Mouse (Mus musculus) liver, embryonic 13.5 days (tissue): ENCODE measurements around the gene Nicn1. TPM values are rescaled to one million over a fixed set of nuclear protein-coding genes. Genes with fewer than 3 reads are reported as not detected.
"Not testable (repeated sequence)": the region's sequence is repeated elsewhere in the genome, so short reads cannot be mapped to it uniquely, and the experiment has no call there.

Experiments used
- ATAC-seq: fragments of 200-750 bp; cut with Nextera tagmentation; 2 replicates; pipeline ENCODE4 v1.8.0; 2017; ENCODE audit warnings: low read depth, mild to moderate bottlenecking, moderate number of reproducible peaks, moderate library complexity
- DNase-seq: peaks from one replicate; pipeline ENCODE4 v3.0.0; 2022
- H3K27ac ChIP-seq: fragments of 300-500 bp; sonication (generic); 2 replicates; pipeline ENCODE4 v1.5.1; 2015; ENCODE audit warnings: moderate library complexity, mild to moderate bottlenecking, inconsistent platforms
- H3K27me3 ChIP-seq: fragments of 300-500 bp; sonication (generic); 2 replicates; pipeline ENCODE4 v1.6.1; 2015; ENCODE audit warnings: mild to moderate bottlenecking, inconsistent platforms
- H3K36me3 ChIP-seq: fragments of 300-500 bp; sonication (generic); 2 replicates; pipeline ENCODE4 v1.6.1; 2015; ENCODE audit warnings: mild to moderate bottlenecking, inconsistent platforms
- H3K4me1 ChIP-seq: fragments of 300-500 bp; sonication (generic); replicated peaks from 2 replicates; pipeline ENCODE4 v1.6.1; 2015; ENCODE audit warnings: inconsistent platforms
- H3K4me2 ChIP-seq: fragments of 300-500 bp; sonication (generic); 2 replicates; pipeline ENCODE4 v1.6.1; 2015; ENCODE audit warnings: inconsistent platforms, mild to moderate bottlenecking, moderate library complexity
- H3K4me3 ChIP-seq: fragments of 300-500 bp; sonication (generic); replicated peaks from 2 replicates; pipeline ENCODE4 v1.5.1; 2015; ENCODE audit warnings: mild to moderate bottlenecking, inconsistent platforms
- H3K9ac ChIP-seq: fragments of 300-500 bp; sonication (generic); 2 replicates; pipeline ENCODE4 v1.6.1; 2015; ENCODE audit warnings: mild to moderate bottlenecking, inconsistent platforms
- H3K9me3 ChIP-seq: fragments of 300-500 bp; sonication (generic); replicated peaks from 2 replicates; pipeline ENCODE4 v1.6.1; 2016; ENCODE audit warnings: inconsistent platforms
- WGBS: fragments of 180-500 bp; shearing (Covaris S2); methylation state at CpG from one replicate; pipeline ENCODE4 v1.1.7; 2015; ENCODE audit not compliant: insufficient replicate concordance; 5-methylcytosine and 5-hydroxymethylcytosine counted together
- polyA plus RNA-seq: library from polyadenylated mRNA; unstranded; fragments of >200 nt; fragmentation: Nextera tagmentation; extraction: Ambion mirVana; gene quantifications from 2 replicates; pipeline ENCODE4 v1.2.1, GENCODE M21; 2015

Gene Nicn1
- polyA plus RNA-seq, 1 experiment from 2014 or later = 4.7 TPM

DNA sequence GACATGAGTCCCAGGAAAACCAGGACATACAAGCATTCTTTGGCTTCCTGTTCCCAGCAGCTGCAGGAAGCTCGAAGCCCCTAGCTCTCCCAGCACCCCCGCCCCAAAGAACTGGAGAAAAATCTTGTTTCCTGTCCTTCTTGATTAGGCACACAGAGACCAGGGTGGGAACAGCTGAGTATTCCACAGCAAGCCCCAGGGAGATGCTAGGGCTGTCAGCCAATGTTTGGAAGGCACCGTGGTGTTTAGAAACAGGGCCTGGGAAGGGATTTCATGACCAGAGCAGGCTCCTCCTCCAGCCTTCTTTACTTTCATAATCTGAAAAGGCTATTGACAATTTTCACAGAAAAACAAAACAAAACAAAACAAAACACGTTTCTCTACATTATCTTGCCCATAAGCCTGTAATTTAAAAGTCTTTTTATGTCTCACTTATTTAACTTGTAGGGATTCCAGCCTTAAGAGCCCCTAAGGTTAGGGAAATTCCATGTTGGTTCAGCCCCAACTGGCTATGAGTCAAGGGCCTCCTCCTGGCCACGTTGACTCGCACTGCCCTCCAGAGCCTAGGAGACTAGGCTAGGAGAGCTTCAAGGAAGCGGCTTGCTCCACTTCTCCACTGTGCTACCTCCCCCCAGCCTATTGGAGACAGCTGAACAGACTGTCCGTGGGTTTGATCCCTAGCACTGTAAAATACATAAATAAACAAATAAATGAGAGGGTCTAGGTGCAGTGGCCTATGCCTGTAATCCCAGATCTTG lies 10.0 kb upstream of the Nicn1 start:
- H3K4me3 ChIP-seq = no peak overlapping the region
- H3K27ac ChIP-seq = no peak overlapping the region
- no peaks in the 10 kb centered on the region for H3K9me3 ChIP-seq
- no peaks in the 10 kb centered on the region for H3K27me3 ChIP-seq
- H3K9ac ChIP-seq = no peak overlapping the region
- ATAC-seq (no peak), DNase-seq (no peak)
- WGBS = 34% methylated on average over 8 of the region's 8 CpGs
- H3K4me1 ChIP-seq = 0 out of 2 replicates have a peak, but pooled peaks cover 5% of the 10 kb centered on the region
- no peak overlapping the region for H3K4me2 ChIP-seq
- H3K36me3 ChIP-seq = no peaks in the 10 kb centered on the region

DNA sequence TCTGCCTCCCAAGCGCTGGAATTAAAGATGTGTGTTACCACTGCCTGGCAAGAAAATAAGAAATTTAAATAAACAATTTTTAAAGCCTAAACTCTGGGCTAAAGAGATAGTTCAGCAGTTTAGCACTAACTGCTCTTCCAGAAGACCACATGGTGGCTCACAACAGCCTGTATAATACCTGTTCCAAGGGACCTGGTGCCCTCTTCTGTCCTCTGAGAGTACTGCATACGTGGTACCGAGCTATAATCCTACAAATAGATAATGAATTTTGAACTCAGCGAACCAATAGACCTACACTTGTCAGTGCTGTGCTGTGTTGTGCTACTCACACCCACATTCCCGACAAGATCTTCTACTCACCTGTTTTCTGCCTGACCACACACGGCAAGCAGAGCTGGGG lies 5.8 kb upstream of the Nicn1 start:
- ATAC-seq (peak; percentile 75), DNase-seq (peak; percentile 72)
- H3K4me3 ChIP-seq = no peak overlapping the region
- no peak overlapping the region for H3K4me2 ChIP-seq
- H3K9ac ChIP-seq = no peak overlapping the region
- H3K27ac ChIP-seq = no peak overlapping the region
- H3K9me3 ChIP-seq = no peaks in the 10 kb centered on the region
- 6% methylated on average over 6 of the region's 6 CpGs for WGBS
- no peaks in the 10 kb centered on the region for H3K36me3 ChIP-seq
- H3K4me1 ChIP-seq = peaks cover 10% of the 10 kb centered on the region
- H3K27me3 ChIP-seq = no peaks in the 10 kb centered on the region

DNA sequence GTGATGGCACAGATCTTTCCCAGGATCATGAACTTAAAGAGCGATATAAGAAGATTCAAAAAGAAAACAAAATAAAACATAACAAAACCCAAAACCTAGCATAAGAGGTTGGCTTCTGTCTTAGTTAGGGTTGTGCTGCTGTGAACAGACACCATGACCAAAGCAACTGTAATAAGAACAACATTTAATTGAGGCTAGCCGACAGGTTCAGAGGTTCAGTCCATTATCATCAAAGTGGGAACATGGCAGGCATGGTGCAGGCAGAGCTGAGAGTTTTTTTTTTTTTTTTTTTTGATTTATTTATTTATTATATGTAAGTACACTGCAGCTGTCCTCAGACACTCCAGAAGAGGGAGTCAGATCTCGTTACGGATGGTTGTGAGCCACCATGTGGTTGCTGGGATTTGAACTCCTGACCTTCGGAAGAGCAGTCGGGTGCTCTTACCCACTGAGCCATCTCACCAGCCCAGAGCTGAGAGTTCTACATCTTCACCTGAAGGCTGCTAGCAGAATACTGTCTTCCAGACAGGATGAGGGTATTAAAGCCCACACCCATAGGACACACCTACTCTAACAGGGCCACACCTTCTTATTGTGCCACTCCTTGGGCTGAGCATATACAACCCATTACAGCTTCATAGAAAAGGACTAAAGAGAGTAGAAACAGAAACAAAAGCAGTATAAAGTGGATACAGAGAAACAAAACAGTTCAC lies 2.5 kb upstream of the Nicn1 start:
- peaks cover 27% of the 10 kb centered on the region for H3K4me1 ChIP-seq
- not testable (repeated sequence) for H3K27me3 ChIP-seq, ATAC-seq, H3K4me2 ChIP-seq, H3K9ac ChIP-seq, DNase-seq, H3K4me3 ChIP-seq, H3K9me3 ChIP-seq, H3K27ac ChIP-seq, H3K36me3 ChIP-seq
- WGBS = 66% methylated on average over 6 of the region's 6 CpGs

DNA sequence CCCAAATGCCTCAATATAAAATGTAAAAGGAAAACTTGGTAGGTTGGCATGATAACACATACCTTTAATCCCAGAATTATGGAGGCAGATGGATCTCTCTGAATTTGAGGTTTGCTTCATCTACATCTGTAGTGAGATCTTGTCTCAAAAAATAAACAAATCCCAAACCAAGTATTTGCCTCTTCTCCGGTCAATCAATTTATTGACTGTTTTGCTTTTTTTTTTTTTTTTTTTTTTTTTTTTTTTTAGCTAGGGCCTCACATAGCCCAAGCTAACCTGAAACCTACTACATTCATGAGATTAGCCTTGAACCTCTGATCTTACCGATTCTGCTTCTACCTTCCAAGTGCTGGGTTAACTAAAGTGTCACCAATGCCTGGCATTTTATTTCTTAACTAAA lies 882 bp upstream of the Nicn1 start:
- peak overlapping the region; percentile 74 for H3K9ac ChIP-seq
- peak overlapping the region; percentile 81 for H3K4me2 ChIP-seq
- peaks cover 25% of the 10 kb centered on the region for H3K4me1 ChIP-seq
- 50% methylated on average over 2 of the region's 2 CpGs for WGBS
- peak overlapping the region; percentile 67 for H3K4me3 ChIP-seq
- ATAC-seq (no peak), DNase-seq (no peak)
- no peaks in the 10 kb centered on the region for H3K36me3 ChIP-seq
- peak overlapping the region; percentile 72; the same call in 1 of the 2 replicates for H3K27ac ChIP-seq
- H3K9me3 ChIP-seq = no peaks in the 10 kb centered on the region
- no peaks in the 10 kb centered on the region for H3K27me3 ChIP-seq

DNA sequence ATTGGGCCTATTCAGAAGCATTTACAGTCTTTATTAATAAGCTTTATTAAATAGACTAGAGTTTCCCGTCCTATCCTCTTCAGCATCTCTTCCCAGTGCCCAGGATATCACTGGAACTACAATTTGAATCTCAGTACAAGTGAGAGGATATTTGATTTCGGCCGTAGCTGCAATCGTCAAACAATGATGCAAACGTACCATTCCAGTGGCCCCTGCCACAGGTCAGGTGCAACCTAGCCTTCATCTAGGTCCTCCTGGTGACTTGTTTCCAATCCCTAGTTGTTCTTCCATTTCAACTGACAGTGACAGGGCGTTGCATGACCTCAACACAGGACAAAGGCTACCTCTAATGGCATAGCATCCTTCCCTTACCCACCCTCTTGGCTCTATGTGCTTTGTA lies 544 bp downstream of the Nicn1 start:
- Histone ChIP-seq H3K27me3 (no peaks in the 10 kb centered on the region), H3K9me3 (no peaks in the 10 kb centered on the region), H3K36me3 (no peaks in the 10 kb centered on the region), H3K4me3 (peak overlapping the region; percentile 67), H3K4me2 (peak overlapping the region; percentile 81), H3K27ac (no peak overlapping the region; the same call in 1 of the 2 replicates), H3K4me1 (peaks cover 25% of the 10 kb centered on the region), H3K9ac (peak overlapping the region; percentile 24; the same call in 1 of the 2 replicates)
- WGBS = 52% methylated on average over 6 of the region's 6 CpGs
- no peak for ATAC-seq
- DNase-seq = no peak

DNA sequence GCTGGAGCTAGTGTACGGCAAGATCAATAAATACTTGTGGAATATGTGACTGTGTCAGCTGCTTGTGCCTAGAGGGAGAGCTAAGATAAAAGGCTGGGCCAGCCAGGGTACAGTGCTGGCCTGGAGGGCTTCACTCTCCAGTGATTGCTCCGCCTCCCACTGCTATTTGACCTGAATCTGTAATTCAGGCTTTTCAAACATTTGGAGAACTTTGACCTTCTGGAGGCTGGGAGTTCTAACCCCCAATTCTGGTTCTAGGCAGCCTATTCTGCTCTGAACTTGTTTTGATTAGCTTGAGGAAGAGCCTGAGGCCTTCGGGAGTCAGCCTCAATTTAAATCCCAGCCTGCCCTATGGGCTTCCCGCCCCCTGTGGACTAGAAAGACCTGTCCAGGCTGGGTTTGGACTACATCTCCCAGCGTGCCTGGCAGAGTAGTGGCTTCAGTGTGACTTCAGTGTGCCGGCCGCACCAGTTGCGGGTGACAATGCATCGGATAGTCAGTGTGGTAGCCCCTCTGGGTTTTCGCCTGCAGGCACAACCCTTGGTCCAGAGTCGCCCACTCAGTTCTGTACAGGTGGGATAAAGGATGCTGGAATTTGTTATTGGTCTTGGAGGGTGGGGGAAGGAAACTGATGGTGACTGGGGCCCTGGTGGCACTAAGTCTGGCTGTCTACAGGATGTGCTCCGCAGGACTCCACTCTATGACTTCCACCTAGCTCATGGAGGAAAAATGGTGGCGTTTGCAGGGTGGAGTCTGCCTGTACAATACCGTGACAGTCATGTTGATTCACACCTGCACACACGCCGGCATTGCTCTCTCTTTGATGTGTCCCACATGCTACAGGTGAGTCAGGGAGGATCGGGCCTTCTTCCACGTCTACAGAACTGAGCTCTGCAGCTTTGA lies 6.5 kb downstream of the Nicn1 start, which contains the start of gene Amt:
Amt (plus strand) TSS at position 401 of the 903 bp plus-strand sequence.
- H3K9me3 ChIP-seq = no peaks in the 10 kb centered on the region
- peak within 1 kb of the TSS; percentile 38 for H3K4me3 ChIP-seq
- peak within 1 kb of the TSS; percentile 79 for H3K27ac ChIP-seq
- peak; percentile 78 for ATAC-seq
- H3K4me1 ChIP-seq = peaks cover 16% of the 10 kb centered on the region
- H3K9ac ChIP-seq = peak within 1 kb of the TSS; percentile 4; the same call in 1 of the 2 replicates
- DNase-seq = no peak
- WGBS = 56% methylated on average over 18 of the region's 18 CpGs
- no peaks in the 10 kb centered on the region for H3K27me3 ChIP-seq
- H3K36me3 ChIP-seq = no peaks in the 10 kb centered on the region
- H3K4me2 ChIP-seq = peak within 1 kb of the TSS; percentile 39

DNA sequence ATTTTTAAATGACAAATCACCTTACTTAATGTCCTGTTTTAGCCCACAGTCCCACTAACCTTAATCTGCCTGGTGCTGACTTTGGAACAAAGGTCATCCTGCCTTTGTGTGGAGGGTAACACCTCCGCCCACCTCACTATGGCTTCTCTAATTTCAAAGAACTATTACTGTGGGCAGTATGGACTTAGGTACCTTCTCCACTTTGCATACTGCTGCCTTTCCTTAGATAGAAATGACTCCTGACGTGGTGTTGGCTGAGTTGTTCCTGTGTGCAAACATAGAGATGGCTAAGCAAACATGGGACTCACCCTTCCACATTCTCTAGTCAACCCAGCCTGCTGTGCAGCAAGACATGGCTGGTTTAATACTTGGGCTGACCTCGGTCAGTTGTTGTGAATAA lies 11.6 kb downstream of the Nicn1 start:
- Histone ChIP-seq H3K9ac (no peak overlapping the region), H3K4me3 (no peak overlapping the region), H3K36me3 (peaks cover 20% of the 10 kb centered on the region), H3K27ac (peak overlapping the region; percentile 31; the same call in 1 of the 2 replicates), H3K9me3 (no peaks in the 10 kb centered on the region), H3K4me2 (no peak overlapping the region), H3K27me3 (no peaks in the 10 kb centered on the region), H3K4me1 (peaks cover 36% of the 10 kb centered on the region)
- ATAC-seq (no peak), DNase-seq (no peak)
- 69% methylated on average over 3 of the region's 3 CpGs for WGBS

DNA sequence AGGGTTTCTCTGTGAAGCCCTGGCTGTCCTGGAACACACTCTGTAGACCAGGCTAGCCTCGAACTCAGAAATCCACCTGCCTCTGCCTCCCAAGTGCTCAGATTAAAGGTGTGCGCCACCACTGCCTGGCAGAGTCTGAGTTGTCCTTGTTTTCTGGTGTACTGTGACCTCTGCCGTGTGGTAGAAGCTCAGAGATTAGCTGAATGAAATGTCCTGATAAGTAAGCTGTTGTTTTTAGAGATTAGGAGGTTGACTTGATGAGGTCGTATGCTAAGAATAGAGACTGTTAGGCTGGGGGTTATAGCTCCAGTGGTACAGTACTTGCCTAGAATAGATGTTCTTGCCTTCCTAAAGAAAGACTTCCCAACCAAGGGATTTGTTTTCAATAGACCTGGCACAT lies 14.5 kb downstream of the Nicn1 start:
- peak overlapping the region; percentile 96 for H3K4me3 ChIP-seq
- DNase-seq = peak; percentile 11
- no peaks in the 10 kb centered on the region for H3K9me3 ChIP-seq
- no peak for ATAC-seq
- H3K4me2 ChIP-seq = peak overlapping the region; percentile 92
- H3K27ac ChIP-seq = peak overlapping the region; percentile 100
- 34% methylated on average over 4 of the region's 4 CpGs for WGBS
- peak overlapping the region; percentile 94 for H3K9ac ChIP-seq
- H3K27me3 ChIP-seq = no peaks in the 10 kb centered on the region
- peaks cover 51% of the 10 kb centered on the region for H3K4me1 ChIP-seq
- H3K36me3 ChIP-seq = peaks cover 23% of the 10 kb centered on the region

DNA sequence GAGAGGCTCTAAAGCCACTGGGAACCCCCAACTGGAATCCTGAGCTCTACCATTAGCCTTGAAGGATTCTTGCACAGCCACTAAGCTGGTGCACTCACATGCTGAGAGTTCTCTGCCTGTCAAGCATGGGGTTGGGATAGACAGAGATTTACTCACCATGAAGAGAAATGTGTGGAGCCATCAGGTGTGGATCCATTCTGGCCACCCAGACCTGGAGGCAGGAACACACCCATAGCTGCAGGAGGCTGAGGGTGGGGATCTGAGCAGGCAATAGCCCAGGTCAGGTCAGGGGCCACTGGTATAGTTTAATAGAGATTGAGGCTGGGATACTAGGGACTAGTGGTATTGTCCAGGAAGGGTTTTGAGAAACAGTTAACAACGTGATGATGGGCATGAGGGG lies 14.9 kb downstream of the Nicn1 start:
- H3K4me1 ChIP-seq = peaks cover 56% of the 10 kb centered on the region

DNA sequence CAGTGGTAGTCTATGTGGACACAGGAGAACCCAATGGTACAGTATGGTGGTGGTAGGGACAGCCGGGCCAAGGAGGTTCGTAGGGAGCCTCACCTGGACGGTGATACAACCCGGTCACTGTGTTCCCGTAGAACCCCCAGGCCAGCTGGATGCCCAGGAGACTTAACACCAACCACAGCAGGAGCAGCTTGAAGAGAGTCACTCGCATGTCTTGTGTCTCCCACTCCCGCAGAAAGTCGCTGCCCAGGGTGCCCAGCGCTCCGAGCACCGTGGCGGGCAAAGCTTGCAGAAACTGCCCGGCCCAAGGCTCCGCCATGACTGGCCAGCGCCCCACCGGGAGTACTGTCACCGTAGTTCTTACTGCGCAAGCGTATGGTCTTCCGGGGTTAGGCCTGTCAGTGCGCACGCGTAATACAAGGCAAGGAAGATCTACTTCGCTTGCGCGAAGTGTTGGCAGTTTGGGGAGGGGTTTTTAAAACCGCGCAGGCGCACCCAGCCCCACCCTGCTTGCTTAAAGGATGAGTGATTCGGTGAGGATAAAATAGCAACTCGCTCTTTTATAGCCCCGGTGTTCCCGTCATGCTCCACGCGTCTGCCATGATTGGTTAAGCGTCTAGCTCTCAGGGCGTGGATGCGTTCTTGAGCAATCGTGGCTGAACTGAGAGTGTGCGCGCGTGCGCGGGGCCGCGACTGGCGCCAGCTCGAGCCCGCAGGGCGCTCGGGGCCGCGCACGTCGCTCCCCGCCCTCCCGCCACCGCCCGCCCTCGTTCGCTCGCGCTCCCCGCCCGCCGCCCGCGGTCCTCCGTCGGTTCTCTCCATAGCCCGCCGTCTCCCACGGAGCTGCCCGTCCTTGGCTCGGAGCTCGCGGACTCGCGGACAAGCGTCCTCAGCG lies 15.6 kb downstream of the Nicn1 start, which contains the start of the genes Rhoa and Tcta:
Rhoa (plus strand) TSS at position 501 of the 892 bp plus-strand sequence.
Tcta (minus strand) TSS at position 532 of the 892 bp plus-strand sequence.
- peak within 1 kb of the TSS; percentile 99 for H3K9ac ChIP-seq
- H3K4me3 ChIP-seq = peak within 1 kb of the TSS; percentile 96
- H3K9me3 ChIP-seq = no peaks in the 10 kb centered on the region
- no peaks in the 10 kb centered on the region for H3K27me3 ChIP-seq
- peaks cover 58% of the 10 kb centered on the region for H3K4me1 ChIP-seq
- H3K27ac ChIP-seq = peak within 1 kb of the TSS; percentile 100
- ATAC-seq = peak; percentile 88
- peak within 1 kb of the TSS; percentile 92 for H3K4me2 ChIP-seq
- peak; percentile 98 for DNase-seq
- peaks cover 23% of the 10 kb centered on the region for H3K36me3 ChIP-seq
- under 1% methylated on average over 81 of the region's 81 CpGs for WGBS

More for the DNA sequence above, 14.9 kb downstream of the Nicn1 start:
- DNase-seq (peak; percentile 20), ATAC-seq (no peak)
- Histone ChIP-seq H3K27ac (peak overlapping the region; percentile 100), H3K9ac (peak overlapping the region; percentile 94), H3K27me3 (no peaks in the 10 kb centered on the region), H3K4me3 (peak overlapping the region; percentile 96), H3K4me2 (peak overlapping the region; percentile 92), H3K36me3 (peaks cover 23% of the 10 kb centered on the region), H3K9me3 (no peaks in the 10 kb centered on the region)
- WGBS = 0% methylated on average over 1 of the region's 1 CpGs
